Mouse (Mus musculus): Measurements from ENCODE around the gene Mok.
A peak's percentile ranks its signal among the peaks of the same experiment; 100 is the strongest.

The Mok gene

DNA sequence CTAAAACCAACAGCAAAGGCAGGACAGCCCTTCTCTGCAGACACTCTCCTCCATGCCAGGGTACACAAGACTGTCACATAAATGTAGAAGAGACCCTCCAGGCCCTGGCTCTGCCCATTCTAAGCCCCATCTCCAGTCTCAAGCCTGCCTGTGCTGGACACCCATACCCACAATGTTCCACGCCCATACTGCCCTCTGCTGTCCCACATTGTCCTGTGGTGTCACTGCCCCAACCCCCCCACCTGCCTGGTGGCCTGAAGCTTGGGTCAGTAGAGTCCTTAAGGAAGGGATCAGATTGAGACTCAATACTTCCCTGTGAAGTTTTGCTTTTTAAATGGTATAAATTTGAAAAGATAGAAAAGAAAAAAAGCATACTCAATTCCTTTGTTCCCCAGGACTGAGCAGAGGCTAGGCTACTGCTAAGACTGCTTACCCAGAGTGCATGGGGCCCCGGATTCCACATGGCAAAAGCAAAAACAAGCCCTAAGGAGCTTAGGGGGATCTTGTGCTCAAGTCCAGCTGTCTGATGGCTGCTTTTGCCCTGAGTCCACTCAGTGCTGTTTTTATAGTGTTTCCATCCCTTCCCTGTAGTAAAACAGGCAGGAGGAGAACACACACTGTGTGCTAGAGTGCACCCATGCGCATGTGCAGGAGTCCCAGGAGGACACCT lies 34.3 kb downstream of the Mok start:
- DNase-seq, result peak; percentile 57 to 69

DNA sequence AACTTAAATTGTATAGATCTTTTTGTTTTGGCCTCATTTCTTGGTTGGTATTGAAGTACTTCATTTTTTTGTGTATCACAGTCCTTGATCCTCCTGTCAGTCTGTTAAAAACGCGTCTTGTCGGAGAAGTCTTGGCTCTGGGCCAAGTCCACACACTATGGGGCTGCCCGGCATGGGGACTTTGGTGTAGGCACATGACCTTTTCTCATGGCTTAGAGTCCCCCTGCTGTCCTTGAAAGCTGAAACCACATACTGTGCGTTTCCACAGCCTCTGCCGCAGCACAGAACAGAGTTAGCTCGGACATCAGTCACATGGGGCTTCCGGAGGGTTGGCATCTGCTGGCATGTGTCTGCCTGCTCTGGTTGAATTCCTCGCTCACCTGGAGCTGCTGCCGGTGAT lies 36.5 kb downstream of the Mok start:
- peak; percentile 67 to 69 for DNase-seq

DNA sequence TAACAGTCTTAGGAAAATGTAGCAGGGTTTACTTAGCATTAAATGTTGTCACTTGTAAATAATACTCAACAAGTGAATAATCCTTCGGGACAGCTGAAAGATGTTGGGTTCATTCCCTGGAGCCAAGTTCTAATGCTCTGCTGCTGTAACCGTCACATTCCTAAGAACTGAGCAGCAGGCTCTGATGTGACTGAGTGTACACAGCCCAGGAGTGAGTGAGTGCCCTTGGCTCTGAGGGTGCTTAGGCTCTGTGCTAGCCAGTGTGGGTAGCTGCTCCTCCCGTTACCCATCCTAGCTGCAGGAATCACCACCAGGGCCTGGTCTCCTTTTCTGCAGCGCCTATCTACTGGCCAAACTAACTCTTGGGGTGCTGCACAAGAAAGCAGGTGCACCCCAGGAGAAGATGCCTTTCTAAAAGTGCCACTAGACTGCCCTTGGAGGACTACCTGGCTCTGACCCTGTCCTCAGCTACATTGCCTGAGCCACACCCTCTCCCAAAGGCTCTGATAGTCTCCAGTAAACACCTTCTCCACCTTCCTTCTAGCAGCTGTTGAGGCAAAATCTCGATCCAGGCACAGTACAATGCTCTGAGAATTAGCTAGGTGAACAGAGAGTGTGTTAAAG lies 38.0 kb downstream of the Mok start:
- DNase-seq, result no peak

DNA sequence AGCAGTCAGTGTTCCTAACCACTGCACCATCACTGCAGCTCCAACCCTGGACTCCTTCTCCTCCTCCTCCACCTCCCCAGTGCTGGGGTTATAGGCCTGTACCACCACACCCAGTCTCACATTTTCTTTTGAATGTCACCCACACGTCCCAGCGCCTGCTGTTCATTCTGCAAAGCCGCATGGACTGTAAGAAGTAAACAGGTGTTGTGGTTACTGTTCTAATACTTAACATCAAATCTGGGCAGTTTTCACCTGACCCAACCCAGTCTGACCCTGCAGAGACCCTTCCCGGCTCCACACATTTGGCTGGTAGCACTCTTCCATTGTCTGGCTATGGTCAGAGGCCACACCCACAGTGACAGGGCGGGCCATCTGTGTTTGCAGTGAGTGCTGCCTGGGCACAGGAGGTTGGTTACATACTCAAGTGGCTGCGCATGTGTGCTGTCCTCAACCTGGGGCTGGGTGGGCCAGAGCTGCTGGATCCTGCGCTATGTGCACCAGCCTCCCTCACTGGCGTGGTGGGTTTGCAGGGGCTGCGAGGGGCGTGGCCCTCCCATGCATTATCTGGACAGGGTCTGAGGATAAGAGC lies 38.8 kb downstream of the Mok start:
- no peak for DNase-seq

DNA sequence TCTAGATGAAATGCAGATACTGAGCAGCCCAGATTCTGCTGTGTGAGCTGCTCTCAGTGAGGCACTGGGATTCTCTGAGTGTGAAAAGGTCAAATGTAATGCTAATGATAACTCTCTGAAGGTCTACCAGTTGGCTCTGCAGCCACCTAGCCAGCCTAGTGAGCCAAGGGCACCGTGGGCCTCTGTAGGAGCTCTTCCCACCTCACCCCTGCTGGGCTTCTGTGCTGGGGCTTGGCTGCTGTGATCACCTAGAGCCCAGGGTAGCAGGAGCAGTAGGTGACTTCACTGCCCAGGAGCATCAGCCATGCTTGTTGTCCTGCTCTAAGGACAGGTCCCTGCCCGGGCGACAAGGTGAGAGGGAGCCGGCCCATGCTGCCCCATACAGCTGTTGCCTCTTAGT lies 41.5 kb downstream of the Mok start:
- no peak for DNase-seq

DNA sequence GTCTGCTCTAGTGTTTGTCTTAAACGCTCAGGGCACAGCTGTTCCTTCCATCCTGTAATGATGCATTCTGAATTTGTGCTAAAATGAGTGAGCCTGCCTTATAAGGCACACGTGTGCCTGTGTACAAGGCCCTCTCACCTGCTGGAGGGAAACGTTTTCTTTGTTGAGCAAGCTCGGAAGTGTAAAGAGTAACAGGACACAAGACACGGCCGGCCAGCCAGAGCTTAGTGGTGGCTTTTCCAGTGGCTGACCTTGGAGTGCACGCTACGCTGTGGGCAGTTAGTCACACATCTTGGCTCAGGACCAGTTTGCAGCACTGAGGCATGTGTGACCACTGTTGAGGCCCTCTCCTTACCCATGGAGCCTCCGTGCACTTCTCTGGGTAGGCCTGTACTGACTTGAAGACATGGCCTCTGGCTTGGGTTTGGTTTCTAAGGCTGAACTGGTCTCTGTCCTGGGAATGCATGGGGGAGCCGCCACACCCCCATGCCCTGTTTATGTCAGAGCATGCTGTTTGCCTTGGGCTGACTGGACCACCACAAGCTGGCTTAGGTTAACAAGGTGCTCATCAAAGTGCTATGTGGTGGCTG lies 42.8 kb downstream of the Mok start:
- DNase-seq, result no peak

DNA sequence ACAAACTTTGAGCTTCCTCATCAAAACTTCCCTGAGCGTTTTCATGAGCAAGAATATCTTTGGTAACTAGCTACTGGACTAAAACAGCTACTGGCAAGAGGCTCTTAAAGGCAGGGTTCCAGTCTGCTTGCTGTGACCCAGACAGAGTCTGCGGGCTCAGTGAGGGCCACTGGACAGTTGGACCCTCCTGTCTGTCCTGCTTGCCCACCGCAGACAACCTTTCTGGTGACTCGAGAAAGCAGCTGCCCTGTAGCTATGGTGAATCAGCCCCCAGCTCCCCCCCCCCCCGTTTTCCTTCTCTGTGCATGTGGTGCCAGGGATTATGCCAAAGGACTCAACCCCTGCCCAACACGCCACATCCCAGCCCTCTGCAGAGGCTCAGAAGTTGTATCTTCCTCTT lies 43.5 kb downstream of the Mok start:
- no peak for DNase-seq

DNA sequence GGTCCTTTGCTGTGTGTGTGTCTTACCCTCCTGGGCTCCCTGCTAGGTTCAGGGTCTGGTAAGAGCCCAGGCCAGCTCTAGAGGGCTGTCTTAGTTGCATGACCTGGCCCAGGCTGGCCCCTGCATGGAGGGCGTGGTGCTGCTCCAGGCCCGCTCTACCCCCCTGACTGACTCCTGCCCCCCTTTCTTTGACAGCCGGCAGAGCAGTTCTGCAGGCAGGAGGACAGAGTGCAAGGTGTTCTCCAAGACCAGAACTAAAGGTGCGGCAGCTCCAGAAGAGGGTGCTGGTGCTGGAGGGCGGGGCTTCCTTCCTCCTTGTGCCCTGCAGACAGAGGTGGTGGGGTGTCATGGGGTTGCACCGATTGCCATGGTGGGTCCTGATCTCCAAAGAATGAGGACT lies 44.0 kb downstream of the Mok start:
- DNase-seq, result no peak

DNA sequence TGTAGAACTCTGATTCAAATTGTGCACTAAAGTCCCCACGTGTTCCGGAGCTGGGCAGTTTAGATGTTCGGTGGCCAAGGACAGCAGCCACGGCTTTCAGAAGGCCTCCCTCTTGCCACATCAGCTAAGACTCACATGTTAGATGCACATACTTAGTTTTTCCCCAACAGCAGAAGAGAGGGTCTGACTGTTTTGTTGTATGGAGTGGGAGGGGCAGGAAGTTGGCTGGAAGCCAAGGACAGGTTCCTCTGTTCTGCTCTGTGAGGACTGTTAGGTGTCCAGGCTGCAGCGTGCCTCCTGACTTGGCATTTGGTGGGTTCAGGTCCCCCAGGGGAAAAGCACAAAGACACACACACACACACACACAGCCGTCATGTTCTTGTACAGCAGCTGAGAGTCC lies 45.7 kb downstream of the Mok start:
- DNase-seq, result no peak

DNA sequence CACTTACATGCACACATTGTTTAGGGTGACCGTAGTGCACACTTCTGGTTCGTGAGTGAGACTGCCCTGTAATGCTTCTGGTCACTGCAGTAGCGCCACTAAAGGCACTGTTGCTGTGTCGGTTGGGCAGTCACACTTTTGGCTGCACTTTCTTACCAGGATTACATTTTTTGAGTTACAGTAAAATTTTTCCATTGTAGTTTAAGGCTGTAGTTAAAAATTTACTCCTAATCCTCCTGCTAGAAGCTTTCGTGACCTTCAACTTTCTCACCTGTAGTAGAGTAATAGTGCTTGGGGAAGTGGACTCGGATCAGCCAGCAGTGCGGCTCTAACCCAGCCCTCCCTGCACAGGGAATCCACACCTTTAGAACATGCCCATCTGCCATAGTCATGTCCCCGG lies 49.7 kb downstream of the Mok start:
- no peak for DNase-seq

DNA sequence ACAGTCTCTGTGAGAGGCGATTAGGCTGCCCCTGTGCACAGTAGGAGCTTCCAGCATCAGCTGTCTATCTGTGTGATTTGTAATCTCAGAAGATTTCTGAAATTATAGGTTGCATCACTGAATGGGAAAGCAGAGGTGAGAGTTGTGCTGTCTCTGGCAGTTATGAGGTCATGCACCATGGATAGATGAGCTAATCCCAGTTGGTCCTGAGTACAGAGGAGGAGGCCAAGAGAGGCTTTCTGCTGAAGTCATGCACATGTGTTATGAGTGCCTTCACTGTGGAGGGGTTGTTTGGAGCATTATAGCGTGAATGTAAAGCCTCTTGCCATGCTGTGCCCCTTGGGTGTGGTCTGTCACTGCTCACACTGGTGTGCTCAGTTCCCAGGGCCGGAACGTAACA lies 50.2 kb downstream of the Mok start:
- no peak for DNase-seq

DNA sequence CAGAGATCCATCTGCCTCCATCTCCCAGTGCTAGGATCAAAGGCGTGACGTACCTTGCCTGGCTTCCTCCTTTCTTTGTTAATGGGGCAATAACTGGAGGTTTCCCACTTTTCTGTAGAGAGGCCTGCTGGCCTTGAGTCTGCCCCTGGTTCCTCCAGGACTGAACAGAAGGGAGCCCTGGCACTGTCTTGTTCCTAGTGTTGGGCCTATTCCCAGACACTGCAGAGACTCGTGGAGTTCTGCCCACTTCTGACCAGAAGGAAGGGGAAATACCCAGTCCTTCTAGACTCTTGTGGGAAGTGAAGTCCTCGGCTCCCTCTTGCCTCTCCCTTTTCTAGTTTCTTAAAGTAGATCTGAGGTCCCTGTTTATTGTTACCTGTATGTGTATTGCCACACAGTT lies 54.5 kb downstream of the Mok start:
- peak; percentile 80 to 85 for DNase-seq

DNA sequence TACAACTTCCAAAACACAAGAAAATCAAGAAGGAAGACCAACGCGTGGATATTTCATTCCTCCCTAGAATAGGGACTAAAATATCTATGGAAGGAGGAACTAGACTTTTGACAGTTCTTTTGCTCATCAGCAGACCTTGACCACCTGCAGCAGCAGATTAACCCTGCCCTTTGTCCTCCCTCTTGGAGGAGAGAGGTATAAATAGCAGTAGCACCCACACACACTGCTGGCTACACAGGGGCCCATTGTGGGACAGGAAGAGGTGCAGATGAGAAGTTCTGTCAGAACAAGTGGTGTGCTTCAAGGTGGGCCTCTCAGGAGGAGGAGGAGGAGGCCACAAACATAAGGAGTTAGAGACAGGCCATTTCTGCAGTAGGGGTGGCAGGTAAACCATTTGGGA lies 56.5 kb downstream of the Mok start:
- no peak for DNase-seq

DNA sequence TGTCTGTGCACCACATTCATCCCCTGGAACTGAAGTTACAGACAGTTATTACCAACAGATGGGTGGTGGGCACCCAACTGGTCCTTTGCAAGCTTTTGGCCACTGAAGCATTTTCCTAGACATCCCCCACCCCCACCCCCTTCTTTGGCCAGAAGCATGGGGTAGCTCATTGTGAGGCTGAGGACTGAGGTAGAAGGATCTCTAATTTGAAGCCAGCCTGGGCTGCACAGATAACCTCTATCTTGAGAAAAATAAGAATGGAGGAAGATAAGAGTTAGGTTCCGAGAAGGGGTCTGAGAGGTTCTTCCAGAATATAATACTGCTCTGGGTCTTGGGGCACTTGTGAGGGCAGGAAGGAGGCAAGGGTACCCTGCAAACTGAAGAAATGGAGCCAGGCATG lies 58.5 kb downstream of the Mok start:
- no peak for DNase-seq

DNA sequence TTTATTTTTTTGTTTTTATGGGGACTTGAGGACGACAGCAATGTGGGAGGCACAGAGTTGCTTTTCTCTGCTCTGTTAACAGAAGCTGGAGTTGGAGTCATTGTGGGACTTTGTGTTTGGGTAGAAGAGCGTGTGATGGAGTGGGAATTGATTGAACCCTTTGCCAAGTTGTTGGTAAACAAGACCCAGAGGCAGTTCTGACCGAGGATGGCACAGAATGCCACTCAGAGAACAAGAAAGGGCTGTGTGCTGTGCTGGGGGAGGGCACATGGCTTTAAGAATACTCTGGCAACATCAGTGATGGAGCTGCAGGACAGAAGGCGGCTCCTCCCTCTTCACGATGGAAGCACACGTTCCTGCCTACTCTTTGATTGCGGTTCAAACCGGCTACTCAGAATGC lies 59.6 kb downstream of the Mok start:
- DNase-seq, result no peak

DNA sequence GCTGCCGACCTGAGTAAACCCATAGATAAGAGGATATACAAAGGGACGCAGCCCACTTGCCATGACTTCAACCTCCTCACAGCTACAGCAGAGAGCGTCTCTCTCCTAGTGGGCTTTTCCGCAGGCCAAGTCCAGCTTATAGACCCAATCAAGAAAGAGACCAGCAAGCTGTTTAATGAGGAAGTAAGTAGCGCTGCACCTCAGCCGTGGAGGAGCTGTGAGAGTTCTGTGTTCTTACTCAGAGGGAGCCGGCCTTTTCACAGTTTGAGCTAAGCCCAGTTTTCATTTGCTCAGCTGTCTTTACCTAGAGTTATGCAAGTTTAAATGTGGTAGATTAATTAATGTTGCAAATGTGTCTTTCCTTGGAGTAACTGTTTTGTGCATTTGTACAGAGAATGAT lies 61.4 kb downstream of the Mok start:
- DNase-seq, result no peak

DNA sequence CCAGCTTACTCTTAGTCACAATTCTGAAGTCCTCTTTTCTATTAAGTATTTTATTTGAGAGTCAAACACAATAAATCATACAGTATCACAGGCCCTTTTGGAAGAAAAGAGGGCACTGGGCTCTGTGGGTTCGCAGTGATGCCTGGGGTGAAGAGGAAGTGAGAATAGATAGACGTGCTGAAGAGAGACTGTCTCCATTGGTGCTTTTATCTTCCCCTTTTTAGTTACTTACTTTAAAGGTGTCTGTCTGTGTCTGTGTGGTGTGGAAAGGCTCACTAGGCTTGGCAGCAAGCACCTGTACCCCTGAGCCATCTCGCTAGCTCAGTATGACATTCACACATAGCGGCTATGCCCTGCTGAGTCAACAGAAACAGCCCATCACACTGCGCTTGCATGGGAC lies 62.9 kb downstream of the Mok start:
- no peak for DNase-seq

DNA sequence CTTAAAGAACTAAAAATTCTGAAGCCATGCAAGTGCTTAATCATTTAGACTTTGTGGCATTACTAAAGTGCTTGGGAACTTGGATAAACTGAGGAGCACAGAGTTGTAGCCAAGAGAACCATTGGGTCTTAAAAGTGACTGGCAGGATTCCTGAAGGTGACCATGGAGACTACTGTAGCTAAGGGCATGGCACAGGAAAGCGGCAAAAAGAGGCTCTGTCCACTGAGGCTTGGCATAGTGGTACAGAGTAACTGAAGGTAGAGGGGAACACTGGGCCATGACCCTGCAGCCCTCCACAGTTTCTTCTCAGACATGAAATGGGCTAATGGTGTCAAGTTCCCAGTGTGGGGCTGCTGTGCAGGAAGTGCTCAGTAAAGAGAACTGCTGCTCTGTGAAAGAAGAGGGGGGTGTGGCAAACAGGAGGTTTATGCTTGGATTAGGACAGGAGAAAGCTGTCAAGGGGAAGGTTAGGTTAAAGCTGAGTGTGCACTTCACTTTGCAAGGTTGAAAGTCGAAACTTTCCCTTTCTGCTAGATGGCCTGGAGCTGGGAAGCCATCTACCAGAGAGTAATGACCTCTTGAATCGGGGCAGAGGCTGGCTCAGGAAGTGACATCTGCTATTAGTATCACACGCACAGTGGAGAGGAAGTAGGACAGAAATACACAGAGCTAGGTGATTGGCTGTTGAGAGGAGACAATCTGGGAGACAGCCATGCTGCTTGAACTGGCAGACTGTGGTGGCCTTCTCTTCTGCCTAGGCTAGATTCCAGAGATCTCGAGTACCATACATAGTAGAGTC lies 64.9 kb downstream of the Mok start:
- DNase-seq, result no peak

DNA sequence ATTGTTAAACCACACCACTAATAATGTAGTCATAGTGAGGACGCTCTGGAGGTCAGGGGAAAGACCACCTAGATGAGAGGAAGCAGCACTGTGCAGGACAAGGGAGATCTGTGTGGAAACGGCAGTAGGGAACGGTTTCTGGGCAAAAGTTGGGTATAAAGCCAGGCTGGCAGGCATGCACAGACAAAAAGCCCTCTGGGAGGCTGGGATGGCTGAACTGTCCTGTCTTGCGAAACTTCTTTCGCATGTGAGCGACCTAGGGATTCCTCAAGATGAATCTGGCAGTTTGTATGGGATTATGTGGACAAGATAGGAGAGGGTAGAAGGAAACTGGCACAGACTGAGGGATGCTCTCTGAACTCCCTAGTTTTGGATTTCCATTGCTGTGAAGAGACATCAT lies 68.8 kb downstream of the Mok start:
- no peak for DNase-seq

DNA sequence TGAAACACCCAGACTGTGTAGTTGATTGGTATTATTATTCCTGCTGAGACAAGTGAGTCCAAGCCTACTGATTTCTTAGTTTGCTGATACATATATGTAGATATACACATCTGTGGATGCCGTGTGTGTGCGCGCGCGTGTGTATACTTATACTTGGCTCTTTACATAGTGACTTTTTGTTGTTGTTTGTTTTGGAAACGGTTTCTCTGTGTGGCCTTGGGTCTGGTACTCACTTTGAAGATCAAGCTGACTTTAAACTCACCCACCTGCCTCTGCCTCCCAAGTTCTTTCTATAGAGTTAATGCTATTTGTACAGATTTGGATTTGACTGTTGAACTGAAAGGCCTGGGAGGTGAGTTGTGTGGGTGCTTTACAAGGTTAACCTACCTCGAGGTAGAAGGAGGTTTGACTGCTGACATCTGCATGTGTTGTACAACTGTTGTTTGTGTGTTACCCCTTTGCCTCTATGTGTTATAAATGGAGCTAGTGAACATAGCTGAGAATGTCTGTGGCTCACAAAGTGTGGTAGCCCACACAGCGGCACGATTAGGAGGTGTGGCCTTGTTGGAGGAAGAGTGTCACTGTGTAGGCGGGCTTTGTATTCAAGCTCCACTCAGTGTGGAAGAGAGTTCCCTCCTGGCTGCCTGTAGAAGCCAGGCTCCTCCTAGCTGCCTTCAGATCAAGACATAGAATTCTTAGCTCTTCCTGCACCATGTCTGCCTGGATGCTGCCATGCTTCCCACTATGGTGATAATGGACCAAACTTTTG lies 70.1 kb downstream of the Mok start:
- DNase-seq, result no peak

DNA sequence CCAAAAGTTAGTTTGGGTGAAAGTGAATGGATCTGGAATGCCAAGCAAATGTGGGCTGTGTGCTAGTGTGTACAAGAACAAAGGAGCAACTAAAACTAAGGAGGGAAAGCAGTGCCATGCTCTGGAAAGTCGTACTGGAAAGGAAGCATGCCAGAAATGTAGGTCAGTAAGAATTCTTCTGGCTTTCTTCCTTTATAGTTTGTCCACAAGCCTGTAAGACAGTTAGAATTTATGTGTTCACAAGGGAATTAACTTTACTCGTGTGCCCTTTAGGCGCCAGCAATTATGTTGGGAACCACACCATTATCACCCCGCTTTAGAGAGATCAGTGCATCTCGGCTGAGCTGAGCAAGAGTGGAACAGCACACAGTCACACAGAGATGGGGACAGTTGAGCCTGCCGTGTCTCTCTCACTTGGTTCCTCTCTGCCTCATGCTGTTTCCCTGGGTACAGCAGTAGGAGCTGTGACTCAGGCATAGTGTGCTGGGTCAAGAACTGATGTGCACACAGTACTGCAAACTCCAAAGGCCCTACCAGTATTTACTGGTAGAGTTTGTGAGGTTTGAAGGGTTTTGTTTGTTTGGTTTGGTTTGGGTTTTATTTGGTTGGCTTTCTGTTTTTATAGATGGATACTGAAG lies 71.0 kb downstream of the Mok start:
- no peak for DNase-seq

DNA sequence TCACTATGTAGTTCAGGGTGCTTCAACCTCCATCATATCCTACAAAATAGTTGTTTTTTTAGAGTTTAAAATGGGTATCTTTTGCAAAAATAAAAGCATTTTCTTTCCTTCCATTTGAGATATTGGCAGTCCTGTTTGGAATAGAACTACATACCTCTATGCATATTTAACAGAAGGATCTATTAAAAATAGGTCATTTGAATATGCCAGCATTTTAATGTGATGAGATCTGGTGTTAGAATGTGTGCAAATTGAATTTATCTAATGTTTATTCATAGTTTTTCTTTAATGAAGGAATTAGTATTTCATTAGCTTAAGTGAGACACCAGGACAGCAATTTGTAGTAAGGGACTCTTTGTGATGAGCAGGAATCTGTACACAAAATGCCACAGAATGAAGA lies 72.2 kb downstream of the Mok start:
- no peak for DNase-seq

Data from cerebellum, postnatal 14 days (tissue).